Mouse (Mus musculus) heart, adult 2 months (tissue): Measurements from ENCODE around the gene Hist1h2be. TPM values are rescaled to one million over a fixed set of nuclear protein-coding genes. Genes with fewer than 3 reads are reported as not detected.
A peak's percentile ranks its signal among the peaks of the same experiment; 100 is the strongest.
"Not testable (repeated sequence)": the region's sequence is repeated elsewhere in the genome, so short reads cannot be mapped to it uniquely, and the experiment has no call there.

ENCODE experiments used
- DNase-seq, 2 experiments: peaks; one replicate each; pipeline ENCODE4 v3.0.0; 2021
- H3K27ac ChIP-seq: fragments of 200-600 bp; 2 replicates; pipeline ENCODE4 v1.8.1; 2022
- H3K27me3 ChIP-seq: fragments of 200-500 bp; 2 replicates; pipeline ENCODE4 v1.6.1; 2012; ENCODE audit warnings: mild to moderate bottlenecking, low read length, inconsistent platforms, mixed read lengths; ENCODE audit not compliant: control insufficient read depth, insufficient read depth
- H3K36me3 ChIP-seq: fragments of 200-500 bp; 2 replicates; pipeline ENCODE4 v1.6.1; 2012; ENCODE audit warnings: low read length, inconsistent platforms; ENCODE audit not compliant: control insufficient read depth, insufficient read depth
- H3K4me1 ChIP-seq: fragments of 200-500 bp; 2 replicates; pipeline ENCODE4 v1.6.1; 2011; ENCODE audit warnings: low read length; ENCODE audit not compliant: control insufficient read depth, insufficient read depth
- H3K4me3 ChIP-seq: fragments of 200-600 bp; 2 replicates; pipeline ENCODE4 v1.8.1; 2022
- H3K79me2 ChIP-seq: fragments of 200-500 bp; replicated peaks from 2 replicates; pipeline ENCODE4 v1.6.1; 2012; ENCODE audit warnings: mild to moderate bottlenecking, inconsistent platforms, low read length, moderate library complexity, mixed read lengths; ENCODE audit not compliant: control insufficient read depth, insufficient read depth
- H3K9ac ChIP-seq: fragments of 200-500 bp; 2 replicates; pipeline ENCODE4 v1.6.1; 2012; ENCODE audit warnings: low read depth, mild to moderate bottlenecking, control low read depth, inconsistent platforms, low read length, mixed read lengths
- CTCF ChIP-seq: fragments of 200-600 bp; IDR thresholded peaks from 2 replicates; pipeline ENCODE4 v1.8.1; 2022; ENCODE audit warnings: antibody characterized with exemption, mild to moderate bottlenecking, moderate library complexity
- EP300 ChIP-seq: fragments of 200-500 bp; IDR thresholded peaks from 2 replicates; pipeline ENCODE4 v1.6.1; 2011; ENCODE audit warnings: low read depth, low read length, control low read depth; ENCODE audit not compliant: insufficient read depth
- POLR2A ChIP-seq: fragments of 200-500 bp; IDR thresholded peaks from 2 replicates; pipeline ENCODE4 v1.6.1; 2011; ENCODE audit warnings: mild to moderate bottlenecking, low read depth, low read length, control low read depth; ENCODE audit not compliant: insufficient read depth
- WGBS: fragments of 180-500 bp; shearing (Covaris S2); methylation state at CpG from one replicate; pipeline ENCODE4 v1.1.7; 2018; 5-methylcytosine and 5-hydroxymethylcytosine counted together
- intact Hi-C: fragments of 180-260 bp; cut with DNase I; formaldehyde crosslinking; loops from one replicate; pipeline ENCODE4 v1.15.1; 2025
- microRNA-seq, 2 experiments: library from miRNA; unstranded; fragments of <30 nt; microRNA quantifications; one replicate each; pipeline ENCODE4 v1.2.0; 2021
- polyA plus RNA-seq: library from polyadenylated mRNA; depleted of rRNA; stranded (reverse); fragments of >200 nt; gene quantifications from 2 replicates; pipeline ENCODE4 v1.2.3, GENCODE M21; 2012; rRNA removed
- total RNA-seq, 2 experiments: library from RNA; stranded (reverse); gene quantifications; 2 replicates each; pipeline ENCODE4 v1.2.3; 2021

The Hist1h2be gene
- total and polyA plus RNA-seq, 3 experiments: 2.4 to 9.8 (median 8.8) TPM

DNA sequence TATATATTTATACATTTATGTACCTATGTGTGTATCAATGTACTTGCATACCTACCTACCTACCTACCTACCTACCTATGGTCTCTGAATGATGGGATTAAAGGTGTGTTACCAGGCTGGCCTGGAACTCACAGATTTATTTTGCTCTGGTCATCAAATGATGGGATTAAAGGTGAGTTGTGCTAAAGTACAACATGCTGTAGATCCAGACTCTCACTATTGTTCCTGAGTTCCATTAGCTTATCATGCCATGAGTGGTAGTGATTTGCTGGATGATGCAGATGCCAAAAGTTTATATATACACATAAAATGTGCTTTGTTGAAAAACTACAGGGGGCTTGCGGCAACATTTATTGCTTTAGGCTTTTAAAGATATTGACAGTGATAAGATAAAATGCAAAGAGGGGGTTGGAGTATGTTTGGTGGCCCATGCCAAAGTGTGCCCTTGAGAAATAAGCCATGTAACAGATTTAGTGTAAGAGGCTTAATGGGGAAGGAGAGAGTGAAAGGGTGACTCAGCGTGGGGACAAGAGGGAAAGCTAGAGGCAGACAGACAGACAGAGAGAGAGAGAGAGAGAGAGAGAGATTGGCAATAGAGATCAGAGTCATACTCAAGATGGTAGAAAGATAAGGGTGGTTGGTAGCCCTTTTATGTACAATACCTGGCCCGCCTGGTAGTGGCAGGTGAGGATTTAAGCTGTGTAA lies 83.8 kb downstream of the Hist1h2be start:
- Histone ChIP-seq H3K27me3 (no peaks in the 10 kb centered on the region), H3K9ac (no peak overlapping the region), H3K79me2 (no peaks in the 10 kb centered on the region), H3K4me3 (no peak overlapping the region), H3K4me1 (peaks cover 4% of the 10 kb centered on the region), H3K27ac (no peak overlapping the region), H3K36me3 (peaks cover 13% of the 10 kb centered on the region)
- no peak for DNase-seq
- TF ChIP-seq EP300: no peak
- TF ChIP-seq POLR2A: no peak
- no peak for TF ChIP-seq CTCF
- WGBS: 88% methylated on average over 3 of the region's 3 CpGs
- intact Hi-C loops: no loop called here

DNA sequence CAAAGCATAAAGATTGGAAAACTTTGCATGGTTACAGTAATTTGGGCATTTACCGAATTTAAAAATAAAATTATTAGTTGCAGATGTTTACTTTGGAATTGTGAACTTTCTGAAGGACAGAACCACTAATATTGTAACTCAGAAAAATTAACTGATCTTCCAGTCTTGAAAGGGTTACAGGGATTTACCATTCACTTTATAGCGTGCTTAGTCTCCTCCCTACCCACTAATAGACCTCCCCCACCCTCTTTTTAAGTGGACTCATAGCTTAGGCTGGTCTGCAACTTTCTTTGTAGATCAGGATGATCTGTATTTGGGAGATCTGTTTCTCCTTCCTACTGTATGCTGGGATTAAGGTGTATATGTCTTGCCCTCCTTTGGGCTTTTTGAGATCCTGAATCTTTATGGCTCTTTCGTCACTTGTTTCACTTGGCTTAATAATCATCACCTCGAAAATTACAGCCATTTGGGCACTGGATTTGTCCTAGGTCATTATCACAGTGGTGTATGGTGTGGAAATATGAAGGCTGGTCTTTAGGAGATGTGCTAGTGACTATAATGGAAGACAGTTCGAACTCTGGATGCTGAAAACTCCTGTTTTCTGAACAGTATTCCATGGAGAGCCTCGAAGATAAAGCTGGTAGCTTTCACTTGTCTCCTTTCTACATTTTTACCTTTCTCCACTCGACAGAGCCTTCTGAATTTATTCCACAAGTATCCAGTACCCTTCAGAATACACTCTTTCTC lies 84.7 kb downstream of the Hist1h2be start:
- Histone ChIP-seq H3K79me2 (no peaks in the 10 kb centered on the region), H3K27me3 (no peaks in the 10 kb centered on the region), H3K9ac (no peak overlapping the region), H3K4me1 (peaks cover 4% of the 10 kb centered on the region), H3K4me3 (no peak overlapping the region), H3K27ac (no peak overlapping the region), H3K36me3 (peaks cover 14% of the 10 kb centered on the region)
- no peak for TF ChIP-seq EP300
- TF ChIP-seq POLR2A: no peak
- no peak for TF ChIP-seq CTCF
- DNase-seq: no peak
- intact Hi-C loops: no loop called here
- 33% methylated on average over 7 of the region's 7 CpGs for WGBS

DNA sequence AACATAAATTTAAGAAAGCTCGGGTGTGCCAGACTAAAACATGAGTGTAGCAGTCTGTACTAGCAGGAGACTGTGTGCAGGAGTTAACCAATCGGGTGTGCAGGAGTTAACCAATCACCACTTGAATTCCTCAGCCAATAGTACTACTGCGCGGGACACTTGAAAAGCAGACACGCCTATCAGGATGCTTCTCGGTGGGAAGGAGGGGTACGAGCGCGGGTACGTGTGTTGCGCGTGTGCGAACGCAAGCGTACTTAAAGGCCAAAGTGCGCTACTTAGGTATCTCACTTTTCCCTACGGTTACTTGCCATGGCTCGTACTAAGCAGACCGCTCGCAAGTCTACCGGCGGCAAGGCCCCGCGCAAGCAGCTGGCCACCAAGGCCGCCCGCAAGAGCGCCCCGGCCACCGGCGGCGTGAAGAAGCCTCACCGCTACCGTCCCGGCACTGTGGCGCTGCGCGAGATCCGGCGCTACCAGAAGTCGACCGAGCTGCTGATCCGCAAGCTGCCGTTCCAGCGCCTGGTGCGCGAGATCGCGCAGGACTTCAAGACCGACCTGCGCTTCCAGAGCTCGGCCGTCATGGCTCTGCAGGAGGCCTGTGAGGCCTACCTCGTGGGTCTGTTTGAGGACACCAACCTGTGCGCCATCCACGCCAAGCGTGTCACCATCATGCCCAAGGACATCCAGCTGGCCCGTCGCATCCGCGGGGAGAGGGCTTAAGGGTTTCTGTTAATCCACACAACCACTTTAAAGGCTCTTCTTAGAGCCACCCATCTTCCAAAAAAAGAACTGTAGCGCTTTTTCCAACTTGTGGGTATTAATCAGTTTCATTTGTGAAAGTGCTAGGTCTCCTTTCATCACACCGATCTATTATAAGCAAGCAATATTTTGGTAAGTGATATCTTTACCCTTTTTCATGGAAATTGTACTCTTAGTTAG lies 85.5 kb downstream of the Hist1h2be start, which contains the start of gene Hist1h3g:
Gene Hist1h3g, plus strand, starts transcription at position 286 of the 939 bp plus-strand sequence.
- Histone ChIP-seq H3K36me3 (peaks cover 14% of the 10 kb centered on the region), H3K4me3 (peak within 1 kb of the TSS; percentile 51)
- H3K4me1 ChIP-seq, H3K79me2 ChIP-seq, H3K9ac ChIP-seq, intact Hi-C loops, H3K27me3 ChIP-seq, H3K27ac ChIP-seq: not testable (repeated sequence)
- 2% methylated on average over 48 of the region's 62 CpGs for WGBS
- DNase-seq: peak; percentile 85 to 86
- TF ChIP-seq CTCF (peak; percentile 35), POLR2A (peak; percentile 22; the same call in 1 of the 2 replicates), EP300 (0 out of 2 replicates have a peak, but pooled peaks have one; percentile 48)

DNA sequence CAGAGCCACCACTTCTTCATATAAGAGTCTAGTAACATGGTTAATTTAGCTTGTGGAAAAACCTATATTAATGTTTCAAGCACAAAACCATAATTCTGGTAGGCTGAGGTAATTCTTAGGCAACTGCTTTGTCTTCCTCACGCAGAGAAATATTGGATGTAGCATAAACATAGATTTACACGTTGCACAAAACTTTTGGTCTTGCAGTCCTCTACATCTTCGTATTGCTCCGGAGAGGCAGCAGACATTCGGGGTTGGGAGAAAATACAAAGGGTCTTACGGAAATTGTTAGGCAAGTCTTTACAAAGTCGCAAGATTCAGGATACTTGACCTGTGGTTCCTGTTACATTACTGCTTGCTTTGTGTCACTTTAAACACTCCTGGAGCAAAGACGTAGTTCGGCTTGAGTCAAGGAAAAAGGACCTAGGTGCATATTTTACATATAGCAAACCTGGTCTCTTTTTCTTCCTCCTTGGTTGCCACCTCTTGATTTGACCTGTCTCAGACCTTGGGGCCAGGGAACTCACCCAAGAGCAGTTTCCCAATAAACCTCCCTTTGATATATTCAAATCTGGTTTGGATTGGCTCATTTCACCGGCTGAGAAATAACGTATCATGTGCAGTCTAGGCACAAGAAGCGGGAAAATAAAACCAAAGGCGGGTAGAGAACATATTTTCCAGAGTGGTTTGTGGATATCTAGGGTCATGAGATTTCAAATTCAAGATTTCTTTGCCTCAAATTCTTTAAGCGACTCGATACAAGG lies 86.4 kb downstream of the Hist1h2be start:
- Histone ChIP-seq H3K4me1 (peaks cover 4% of the 10 kb centered on the region), H3K27me3 (no peaks in the 10 kb centered on the region), H3K9ac (no peak overlapping the region), H3K27ac (no peak overlapping the region; the same call in 1 of the 2 replicates), H3K36me3 (peaks cover 14% of the 10 kb centered on the region), H3K79me2 (no peaks in the 10 kb centered on the region), H3K4me3 (peak overlapping the region; percentile 51)
- no peak for TF ChIP-seq CTCF
- TF ChIP-seq EP300: no peak
- TF ChIP-seq POLR2A: no peak; the same call in 1 of the 2 replicates
- DNase-seq: no peak
- WGBS: 6% methylated on average over 15 of the region's 15 CpGs
- intact Hi-C loops: loop anchor here (5.0 kb wide), 2 partner anchors 88 to 208 kb away; partner anchors contain the start of genes Hist1h1e and Hist1h2be

Small RNA genes within 50 kb of the gene (microRNA-seq; reads per million reads assigned to microRNA genes)
- gene Gm44297 (0 reads per million in 2 experiments), gene Gm44359 (0 reads per million in 2 experiments), gene Gm44394 (0 reads per million in 2 experiments)

Other genes with a start within 250 kb of the Hist1h2be start
Only the 30 nearest of the 36 such genes appear.
- gene Btn2a2, start 132.3 kb downstream of the Hist1h2be start, total RNA-seq: not detected
- not detected in 2 replicates for gene Btn2a2, start 132.3 kb downstream of the Hist1h2be start, polyA plus RNA-seq
- 100 to 1,000 TPM; 212 to 239 TPM for gene Hist1h4h, start 90.1 kb downstream of the Hist1h2be start, total RNA-seq
- gene Hist1h4h, start 90.1 kb downstream of the Hist1h2be start, polyA plus RNA-seq: 53.1 and 61.9 TPM in 2 replicates
- gene Hist1h2af, start 87.2 kb downstream of the Hist1h2be start, total RNA-seq: 1 to 10 TPM; 4.4 to 9.8 TPM
- gene Hist1h2af, start 87.2 kb downstream of the Hist1h2be start, polyA plus RNA-seq: 1.9 and 2.0 TPM in 2 replicates
- gene Hist1h3g, start 85.7 kb downstream of the Hist1h2be start, total RNA-seq: 1 to 10 TPM in 1 of 2 experiments, under 1 TPM in 1; 0.94 to 2.1 TPM
- gene Hist1h3g, start 85.7 kb downstream of the Hist1h2be start, polyA plus RNA-seq: 0.80 and 1.8 TPM in 2 replicates
- gene Hist1h2bh, start 77.7 kb downstream of the Hist1h2be start, total RNA-seq: 1 to 10 TPM; 1.1 to 1.2 TPM
- 0.29 and 0.61 TPM in 2 replicates for gene Hist1h2bh, start 77.7 kb downstream of the Hist1h2be start, polyA plus RNA-seq
- gene Hist1h3f, start 77.1 kb downstream of the Hist1h2be start, total RNA-seq: 1 to 10 TPM; 5.1 to 5.5 TPM
- gene Hist1h3f, start 77.1 kb downstream of the Hist1h2be start, polyA plus RNA-seq: 0.94 and 1.1 TPM in 2 replicates
- gene Hist1h4f, start 69.5 kb downstream of the Hist1h2be start, total RNA-seq: 10 to 100 TPM; 14.7 to 19.6 TPM
- 0.88 TPM in 1 of 2 replicates, not detected in the other for gene Hist1h4f, start 69.5 kb downstream of the Hist1h2be start, polyA plus RNA-seq
- under 1 TPM; 0.86 to 0.91 TPM for gene Hist1h1d, start 67.9 kb downstream of the Hist1h2be start, total RNA-seq
- gene Hist1h1d, start 67.9 kb downstream of the Hist1h2be start, polyA plus RNA-seq: 0.04 and 0.09 TPM in 2 replicates
- 10 to 100 TPM; 14.0 to 14.6 TPM for gene Hist1h3e, start 58.8 kb downstream of the Hist1h2be start, total RNA-seq
- gene Hist1h3e, start 58.8 kb downstream of the Hist1h2be start, polyA plus RNA-seq: 1.8 and 2.0 TPM in 2 replicates
- 1 to 10 TPM; 1.8 to 2.8 TPM for gene Hist1h2ae, start 49.9 kb downstream of the Hist1h2be start, total RNA-seq
- 0.49 and 0.50 TPM in 2 replicates for gene Hist1h2ae, start 49.9 kb downstream of the Hist1h2be start, polyA plus RNA-seq
- 10 to 100 TPM; 16.4 to 19.5 TPM for gene Hist1h2bg, start 49.7 kb downstream of the Hist1h2be start, total RNA-seq
- 3.3 TPM in 2 replicates for gene Hist1h2bg, start 49.7 kb downstream of the Hist1h2be start, polyA plus RNA-seq
- 1 to 10 TPM; 5.2 to 8.4 TPM for gene Hist1h2bf, start 46.9 kb downstream of the Hist1h2be start, total RNA-seq
- 1.00 TPM in 1 of 2 replicates, not detected in the other for gene Hist1h2bf, start 46.9 kb downstream of the Hist1h2be start, polyA plus RNA-seq
- 1 to 10 TPM; 1.4 to 2.8 TPM for gene Hist1h2ad, start 46.7 kb downstream of the Hist1h2be start, total RNA-seq
- 0.61 TPM in 1 of 2 replicates, not detected in the other for gene Hist1h2ad, start 46.7 kb downstream of the Hist1h2be start, polyA plus RNA-seq
- 1 to 10 TPM; 1.5 to 2.3 TPM for gene Hist1h3d, start 45.4 kb downstream of the Hist1h2be start, total RNA-seq
- 1.1 and 1.6 TPM in 2 replicates for gene Hist1h3d, start 45.4 kb downstream of the Hist1h2be start, polyA plus RNA-seq
- 10 to 100 TPM; 47.3 to 51.7 TPM for gene Hist1h4d, start 39.5 kb downstream of the Hist1h2be start, total RNA-seq
- 1.7 and 2.5 TPM in 2 replicates for gene Hist1h4d, start 39.5 kb downstream of the Hist1h2be start, polyA plus RNA-seq
- gene Hist1h1e, start 1.4 kb upstream of the Hist1h2be start, total RNA-seq: 10 to 100 TPM; 20.4 to 28.8 TPM
- gene Hist1h1e, start 1.4 kb upstream of the Hist1h2be start, polyA plus RNA-seq: 1.3 and 3.2 TPM in 2 replicates
- 1 to 10 TPM; 1.3 to 1.6 TPM for gene Hist1h2ac, start 62.8 kb upstream of the Hist1h2be start, total RNA-seq
- gene Hist1h2ac, start 62.8 kb upstream of the Hist1h2be start, polyA plus RNA-seq: 0.57 and 0.76 TPM in 2 replicates
- 10 to 100 TPM; 73.4 to 78.7 TPM for gene Hist1h2bc, start 63.1 kb upstream of the Hist1h2be start, total RNA-seq
- 119 and 135 TPM in 2 replicates for gene Hist1h2bc, start 63.1 kb upstream of the Hist1h2be start, polyA plus RNA-seq
- gene Hist1h1t, start 74.7 kb upstream of the Hist1h2be start, total RNA-seq: not detected
- not detected in 2 replicates for gene Hist1h1t, start 74.7 kb upstream of the Hist1h2be start, polyA plus RNA-seq
- 10 to 100 TPM; 42.3 to 45.8 TPM for gene Hist1h4c, start 77.3 kb upstream of the Hist1h2be start, total RNA-seq
- 1.5 and 3.2 TPM in 2 replicates for gene Hist1h4c, start 77.3 kb upstream of the Hist1h2be start, polyA plus RNA-seq
- gene Hfe, start 89.7 kb upstream of the Hist1h2be start, total RNA-seq: 10 to 100 TPM; 58.9 to 62.8 TPM
- 16.8 and 21.1 TPM in 2 replicates for gene Hfe, start 89.7 kb upstream of the Hist1h2be start, polyA plus RNA-seq
- 100 to 1,000 TPM; 147 to 185 TPM for gene Hist1h1c, start 117.7 kb upstream of the Hist1h2be start, total RNA-seq
- 55.5 and 80.0 TPM in 2 replicates for gene Hist1h1c, start 117.7 kb upstream of the Hist1h2be start, polyA plus RNA-seq
- gene Hist1h3c, start 124.5 kb upstream of the Hist1h2be start, total RNA-seq: 1 to 10 TPM in 1 of 2 experiments, not detected in 1; 2.5 TPM
- gene Hist1h3c, start 124.5 kb upstream of the Hist1h2be start, polyA plus RNA-seq: 0.64 TPM in 1 of 2 replicates, not detected in the other
- gene Hist1h2bb, start 125.6 kb upstream of the Hist1h2be start, total RNA-seq: 1 to 10 TPM; 3.2 to 4.9 TPM
- 0.47 and 0.76 TPM in 2 replicates for gene Hist1h2bb, start 125.6 kb upstream of the Hist1h2be start, polyA plus RNA-seq
- gene Hist1h2ab, start 130.0 kb upstream of the Hist1h2be start, total RNA-seq: 1 to 10 TPM; 4.4 to 6.7 TPM
- 0.51 TPM in 1 of 2 replicates, not detected in the other for gene Hist1h2ab, start 130.0 kb upstream of the Hist1h2be start, polyA plus RNA-seq
- 1 to 10 TPM; 6.4 to 8.0 TPM for gene Hist1h3b, start 131.1 kb upstream of the Hist1h2be start, total RNA-seq
- gene Hist1h3b, start 131.1 kb upstream of the Hist1h2be start, polyA plus RNA-seq: 1.7 TPM in 1 of 2 replicates, not detected in the other
- 10 to 100 TPM in 1 of 2 experiments, 1 to 10 TPM in 1; 4.9 to 11.3 TPM for gene Hist1h4b, start 135.9 kb upstream of the Hist1h2be start, total RNA-seq
- 1.1 TPM in 1 of 2 replicates, not detected in the other for gene Hist1h4b, start 135.9 kb upstream of the Hist1h2be start, polyA plus RNA-seq
- 1 to 10 TPM; 6.2 to 7.2 TPM for gene Hist1h4a, start 140.1 kb upstream of the Hist1h2be start, total RNA-seq
- gene Hist1h4a, start 140.1 kb upstream of the Hist1h2be start, polyA plus RNA-seq: 0.47 TPM in 1 of 2 replicates, not detected in the other
- 1 to 10 TPM; 5.1 to 8.9 TPM for gene Hist1h3a, start 141.3 kb upstream of the Hist1h2be start, total RNA-seq
- not detected in 2 replicates for gene Hist1h3a, start 141.3 kb upstream of the Hist1h2be start, polyA plus RNA-seq
- 1 to 10 TPM; 2.0 to 3.4 TPM for gene Hist1h1a, start 142.5 kb upstream of the Hist1h2be start, total RNA-seq
- gene Hist1h1a, start 142.5 kb upstream of the Hist1h2be start, polyA plus RNA-seq: 0.21 and 0.26 TPM in 2 replicates